9 mouse cellular contexts compared by ENCODE assay signal in the genomic region with DNA sequence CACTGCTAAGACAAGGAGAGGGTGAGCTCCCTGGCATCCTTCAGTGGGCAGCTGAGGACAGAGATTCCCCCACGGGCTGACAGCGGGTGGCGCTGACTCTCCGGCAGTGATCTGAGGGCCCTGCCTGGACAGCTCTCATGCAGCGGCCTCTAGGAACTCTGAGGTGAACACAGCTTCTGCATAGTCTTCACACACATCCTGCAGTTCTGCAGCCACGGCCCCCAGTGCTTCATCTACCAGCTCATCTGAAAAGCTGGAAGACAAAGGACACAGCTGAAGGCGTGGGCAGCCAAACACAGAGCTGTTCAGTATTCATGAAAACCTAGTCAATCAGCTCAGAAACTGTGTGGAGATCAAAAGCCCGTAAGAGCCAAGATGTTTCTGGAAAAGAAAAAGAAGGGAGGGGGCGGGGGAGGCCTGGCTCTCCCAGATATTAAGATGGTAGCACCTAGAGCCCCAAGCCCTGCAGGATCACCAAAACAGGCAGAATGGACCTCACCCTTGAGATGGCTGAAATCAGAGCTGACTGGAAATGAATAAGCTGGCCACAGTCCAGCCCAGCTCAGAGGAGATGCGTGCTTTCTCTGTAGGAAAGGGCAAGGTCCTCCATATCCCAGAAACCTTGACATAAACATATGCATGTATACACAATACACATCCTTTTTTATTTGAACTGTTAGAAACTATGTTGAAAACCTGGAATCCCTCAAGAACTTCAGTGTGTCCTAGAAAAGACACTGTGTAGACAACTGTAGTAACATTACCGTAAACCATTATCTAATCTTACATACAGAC. TPM values are rescaled to one million over a fixed set of nuclear protein-coding genes. Genes with fewer than 3 reads are reported as not detected.
A peak's percentile ranks its signal among the peaks of the same experiment; 100 is the strongest.
DNase-seq lines count a peak whose midpoint lies in the region; ATAC-seq and TF ChIP-seq lines count a peak whose summit lies in the region.
"Had no signal": no experiment of that assay in that cellular context is flagged by ENCODE, and none has a peak within 500 bp of the region (broad histone marks: within the 10 kb centered on the region; RNA-seq: fewer than 3 reads in every experiment).

No protein-coding gene starts in this region.

- no peaks in the 10 kb centered on the region for H3K9me3 ChIP-seq in limb, embryonic 15.5 days
- H3K9me3 ChIP-seq in limb, embryonic 10.5 days (replicated peaks) = no peaks in the 10 kb centered on the region
- H3K9me3 ChIP-seq in hindbrain, embryonic 14.5 days (ENCODE audit: control insufficient read depth, low read length) = no peaks in the 10 kb centered on the region
- no peaks in the 10 kb centered on the region for H3K9me3 ChIP-seq in midbrain, embryonic 10.5 days (replicated peaks)
- no peaks in the 10 kb centered on the region for H3K9me3 ChIP-seq in stomach, postnatal 0 days (ENCODE audit: control insufficient read depth, low read length)

- TF ChIP-seq EP300 in stomach, postnatal 0 days (optimal IDR thresholded peaks at IDR 0.05) = no peak

- no peak overlapping the region for H3K4me2 ChIP-seq in limb, embryonic 15.5 days
- no peak overlapping the region for H3K4me2 ChIP-seq in hindbrain, embryonic 14.5 days (replicated peaks)
- H3K4me2 ChIP-seq in stomach, postnatal 0 days (replicated peaks; ENCODE audit: low read depth) = no peak overlapping the region

- 81% methylated on average over 11 of the region's 11 CpGs for WGBS in limb, embryonic 15.5 days
- 85% methylated on average over 11 of the region's 11 CpGs for WGBS in limb, embryonic 10.5 days
- WGBS in hindbrain, embryonic 14.5 days = 51% methylated on average over 11 of the region's 11 CpGs
- WGBS in midbrain, embryonic 10.5 days = 73% methylated on average over 11 of the region's 11 CpGs
- 59% methylated on average over 11 of the region's 11 CpGs for WGBS in stomach, postnatal 0 days

- intact Hi-C loops in gastrocnemius, postnatal 36 days (cut with DNase I) = no loop called here

- no peaks in the 10 kb centered on the region for H3K27me3 ChIP-seq in limb, embryonic 15.5 days
- no peaks in the 10 kb centered on the region for H3K27me3 ChIP-seq in limb, embryonic 10.5 days (ENCODE audit: low read depth, poor library complexity, severe bottlenecking)
- H3K27me3 ChIP-seq in hindbrain, embryonic 14.5 days (ENCODE audit: control insufficient read depth, insufficient read depth, low read length) = no peaks in the 10 kb centered on the region
- H3K27me3 ChIP-seq in midbrain, embryonic 10.5 days (ENCODE audit: low read depth, poor library complexity, severe bottlenecking) = no peaks in the 10 kb centered on the region
- no peaks in the 10 kb centered on the region for H3K27me3 ChIP-seq in stomach, postnatal 0 days (ENCODE audit: control insufficient read depth, insufficient read depth, low read length)

- H3K9ac ChIP-seq in limb, embryonic 15.5 days = no peak overlapping the region
- no peak overlapping the region for H3K9ac ChIP-seq in hindbrain, embryonic 14.5 days
- no peak overlapping the region for H3K9ac ChIP-seq in stomach, postnatal 0 days (ENCODE audit: low read length)

- H3K4me3 ChIP-seq in limb, embryonic 15.5 days = no peak overlapping the region
- no peak overlapping the region for H3K4me3 ChIP-seq in limb, embryonic 10.5 days
- H3K4me3 ChIP-seq in hindbrain, embryonic 14.5 days (replicated peaks; ENCODE audit: low read length) = no peak overlapping the region
- no peak overlapping the region for H3K4me3 ChIP-seq in midbrain, embryonic 10.5 days
- no peak overlapping the region for H3K4me3 ChIP-seq in stomach, postnatal 0 days (ENCODE audit: low read depth, low read length)

- H3K36me3 ChIP-seq in limb, embryonic 15.5 days = peaks cover 49% of the 10 kb centered on the region
- peaks cover 69% of the 10 kb centered on the region for H3K36me3 ChIP-seq in limb, embryonic 10.5 days
- peaks cover 68% of the 10 kb centered on the region for H3K36me3 ChIP-seq in hindbrain, embryonic 14.5 days (replicated peaks; ENCODE audit: control insufficient read depth, insufficient read depth)
- H3K36me3 ChIP-seq in midbrain, embryonic 10.5 days = peaks cover 77% of the 10 kb centered on the region
- peaks cover 3% of the 10 kb centered on the region; the same call in 1 of the 2 replicates for H3K36me3 ChIP-seq in stomach, postnatal 0 days (ENCODE audit: control insufficient read depth, insufficient read depth, low read length)

- H3K27ac ChIP-seq in limb, embryonic 15.5 days = 0 out of 2 replicates have a peak overlapping the region, but pooled peaks have one; percentile 22
- H3K27ac ChIP-seq in limb, embryonic 10.5 days = no peak overlapping the region
- H3K27ac ChIP-seq in hindbrain, embryonic 14.5 days = peak overlapping the region; percentile 3; the same call in 1 of the 2 replicates
- H3K27ac ChIP-seq in midbrain, embryonic 10.5 days (replicated peaks) = peak overlapping the region; percentile 49
- no peak overlapping the region; the same call in 1 of the 2 replicates for H3K27ac ChIP-seq in stomach, postnatal 0 days (replicated peaks)

- ATAC-seq in limb, embryonic 15.5 days (ENCODE audit: insufficient number of reproducible peaks, low FRiP score, low TSS enrichment, low read depth) = no peak
- ATAC-seq in hindbrain, embryonic 14.5 days (ENCODE audit: low FRiP score) = no peak
- no peak for ATAC-seq in stomach, postnatal 0 days (ENCODE audit: low FRiP score, low TSS enrichment)

- no peak for DNase-seq in limb, embryonic 10.5 days (ENCODE audit: low spot score)
- no peak for DNase-seq in hindbrain, embryonic 14.5 days (ENCODE audit: low spot score)
- DNase-seq in midbrain, embryonic 10.5 days (ENCODE audit: low spot score) = no peak
- DNase-seq in stomach, postnatal 0 days (ENCODE audit: low spot score) = no peak
- no peak for DNase-seq in gastrocnemius, postnatal 36 days
- no peak for DNase-seq in ovary, adult 18-20 months (ENCODE audit: low spot score)
- DNase-seq: kidney, postnatal 14 days had no signal

- no peaks in the 10 kb centered on the region for H3K4me1 ChIP-seq in limb, embryonic 15.5 days
- peaks cover 8% of the 10 kb centered on the region for H3K4me1 ChIP-seq in limb, embryonic 10.5 days
- H3K4me1 ChIP-seq in hindbrain, embryonic 14.5 days (replicated peaks; ENCODE audit: control insufficient read depth, insufficient read depth, low read length) = peaks cover 4% of the 10 kb centered on the region; the same call in 1 of the 2 replicates
- peaks cover 18% of the 10 kb centered on the region for H3K4me1 ChIP-seq in midbrain, embryonic 10.5 days
- H3K4me1 ChIP-seq in stomach, postnatal 0 days (replicated peaks; ENCODE audit: control insufficient read depth, insufficient read depth) = no peaks in the 10 kb centered on the region

- peak; percentile 34 for TF ChIP-seq CTCF in stomach, postnatal 0 days (IDR thresholded peaks at IDR 0.05; ENCODE audit: low read depth)

RNA-seq across cellular contexts. Expression of a gene that starts 19.8 kb away (rescaled TPM):
- polyA plus RNA-seq in limb, embryonic 15.5 days (2015; fragmentation: Nextera tagmentation; extraction: Ambion mirVana) = 0.68 and 0.70 TPM in 2 replicates
- polyA plus RNA-seq in limb, embryonic 10.5 days (2016; fragmentation: Nextera tagmentation; extraction: Ambion mirVana) = 0.03 and 0.04 TPM in 2 replicates
- 4.9 and 5.2 TPM in 2 replicates for polyA plus RNA-seq in hindbrain, embryonic 14.5 days (2014; fragmentation: Nextera tagmentation; extraction: Ambion mirVana)
- 0.10 and 0.25 TPM in 2 replicates for polyA plus RNA-seq in midbrain, embryonic 10.5 days (2016; fragmentation: Nextera tagmentation; extraction: Ambion mirVana)
- polyA plus RNA-seq in stomach, postnatal 0 days (2015; fragmentation: Nextera tagmentation; extraction: Ambion mirVana) = 1.2 and 1.3 TPM in 2 replicates
- 1 to 10 TPM; 1.1 to 1.9 TPM for total RNA-seq in gastrocnemius, postnatal 36 days (2021)
- total RNA-seq: MEL had no signal

RNA-seq across cellular contexts. Expression of a gene that starts 51.3 kb away (rescaled TPM):
- polyA plus RNA-seq in limb, embryonic 15.5 days (2015; fragmentation: Nextera tagmentation; extraction: Ambion mirVana) = 0.29 and 0.56 TPM in 2 replicates
- polyA plus RNA-seq in limb, embryonic 10.5 days (2016; fragmentation: Nextera tagmentation; extraction: Ambion mirVana) = 0.68 and 0.83 TPM in 2 replicates
- 0.25 and 0.40 TPM in 2 replicates for polyA plus RNA-seq in hindbrain, embryonic 14.5 days (2014; fragmentation: Nextera tagmentation; extraction: Ambion mirVana)
- polyA plus RNA-seq in midbrain, embryonic 10.5 days (2016; fragmentation: Nextera tagmentation; extraction: Ambion mirVana) = 0.28 and 0.61 TPM in 2 replicates
- polyA plus RNA-seq in stomach, postnatal 0 days (2015; fragmentation: Nextera tagmentation; extraction: Ambion mirVana) = 0.06 and 0.10 TPM in 2 replicates
- under 1 TPM; 0.07 to 0.23 TPM for total RNA-seq in gastrocnemius, postnatal 36 days (2021)

RNA-seq across cellular contexts. Expression of a gene that starts 51.9 kb away (rescaled TPM):
- polyA plus RNA-seq in limb, embryonic 15.5 days (2015; fragmentation: Nextera tagmentation; extraction: Ambion mirVana) = 12.9 and 14.7 TPM in 2 replicates
- polyA plus RNA-seq in limb, embryonic 10.5 days (2016; fragmentation: Nextera tagmentation; extraction: Ambion mirVana) = 11.7 and 13.2 TPM in 2 replicates
- polyA plus RNA-seq in hindbrain, embryonic 14.5 days (2014; fragmentation: Nextera tagmentation; extraction: Ambion mirVana) = 14.3 and 17.1 TPM in 2 replicates
- polyA plus RNA-seq in midbrain, embryonic 10.5 days (2016; fragmentation: Nextera tagmentation; extraction: Ambion mirVana) = 19.0 and 20.2 TPM in 2 replicates
- 4.8 and 7.2 TPM in 2 replicates for polyA plus RNA-seq in stomach, postnatal 0 days (2015; fragmentation: Nextera tagmentation; extraction: Ambion mirVana)
- total RNA-seq in gastrocnemius, postnatal 36 days (2021) = 1 to 10 TPM in 1 of 2 experiments, under 1 TPM in 1; 0.77 to 1.2 TPM

RNA-seq across cellular contexts. Expression of a gene that starts 52.0 kb away (rescaled TPM):
- polyA plus RNA-seq in limb, embryonic 15.5 days (2015; fragmentation: Nextera tagmentation; extraction: Ambion mirVana) = 257 and 283 TPM in 2 replicates
- polyA plus RNA-seq in limb, embryonic 10.5 days (2016; fragmentation: Nextera tagmentation; extraction: Ambion mirVana) = 190 and 199 TPM in 2 replicates
- polyA plus RNA-seq in hindbrain, embryonic 14.5 days (2014; fragmentation: Nextera tagmentation; extraction: Ambion mirVana) = 141 and 151 TPM in 2 replicates
- polyA plus RNA-seq in midbrain, embryonic 10.5 days (2016; fragmentation: Nextera tagmentation; extraction: Ambion mirVana) = 166 and 185 TPM in 2 replicates
- polyA plus RNA-seq in stomach, postnatal 0 days (2015; fragmentation: Nextera tagmentation; extraction: Ambion mirVana) = 271 TPM in 2 replicates
- 10 to 100 TPM; 27.6 to 28.5 TPM for total RNA-seq in gastrocnemius, postnatal 36 days (2021)

Comparison
In these comparisons a context has a peak if more than half of its experiments do, and no peak if none do; other contexts are left out.
1. H3K27ac ChIP-seq: peak in limb, embryonic 15.5 days (single experiment), hindbrain, embryonic 14.5 days (single experiment) and midbrain, embryonic 10.5 days (single experiment); none in limb, embryonic 10.5 days (single experiment) and stomach, postnatal 0 days (single experiment).